Mouse (Mus musculus) testis, adult 2 months (tissue): Measurements from ENCODE around the gene Slc24a3.

Experiments
- CTCF ChIP-seq: fragments of 200-500 bp; IDR thresholded peaks from 2 replicates; pipeline ENCODE4 v1.5.1; 2012; ENCODE audit warnings: low read depth, mild to moderate bottlenecking, inconsistent platforms, low read length, moderate library complexity; ENCODE audit not compliant: control insufficient read depth, insufficient read depth, insufficient replicate concordance
- POLR2A ChIP-seq: fragments of 200-500 bp; IDR thresholded peaks from 2 replicates; pipeline ENCODE4 v1.6.1; 2012; ENCODE audit warnings: low read depth, mild to moderate bottlenecking, inconsistent platforms, low read length, moderate library complexity; ENCODE audit not compliant: control insufficient read depth

DNA sequence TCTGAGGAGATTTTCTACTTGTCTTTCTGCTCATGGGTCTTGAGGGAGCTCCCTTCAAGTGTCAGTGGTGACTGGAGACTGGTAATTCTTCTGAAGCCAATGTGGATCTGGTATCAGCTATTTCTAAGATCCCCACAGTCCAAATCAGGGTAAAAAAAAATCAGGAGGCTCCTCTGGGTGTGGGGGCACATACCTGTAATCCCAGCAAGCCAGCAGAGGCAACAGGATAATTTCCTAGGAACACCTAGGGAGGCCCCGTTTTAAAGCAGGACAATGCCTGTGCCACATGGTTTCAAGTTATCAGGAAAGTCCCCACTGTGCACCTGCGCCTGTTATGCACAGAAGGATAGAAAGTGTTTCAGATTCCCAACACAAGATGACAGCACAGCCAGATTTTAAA lies 234.4 kb downstream of the Slc24a3 start:
- TF ChIP-seq POLR2A: no peak
- no peak for TF ChIP-seq CTCF
